Mouse (Mus musculus): ENCODE results near the gene Vps33b. TPM values are rescaled to one million over a fixed set of nuclear protein-coding genes. Genes with fewer than 3 reads are reported as not detected.

Gene Vps33b
- polyA plus RNA-seq, 1 experiment from 2014 or later: 15.1 TPM

DNA sequence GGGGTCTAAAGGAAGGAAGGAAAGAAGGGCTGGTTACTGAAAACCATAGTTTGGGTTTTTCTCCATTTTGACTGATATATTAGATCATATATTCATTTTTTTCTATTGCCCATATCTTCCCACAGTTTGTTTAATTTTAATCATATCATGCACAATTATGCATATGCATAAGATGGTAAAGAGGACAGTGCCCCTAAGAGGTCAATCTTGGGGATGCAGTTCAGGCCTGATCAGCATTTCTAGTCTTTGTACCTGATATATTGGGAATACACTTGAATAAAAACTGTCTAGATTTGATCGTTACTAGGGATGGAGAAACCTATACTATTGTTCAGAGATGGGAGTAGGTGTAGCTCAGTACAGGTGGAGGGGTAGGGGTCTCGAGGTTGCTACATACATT, 11.5 kb downstream of the Vps33b start:
- no peaks in the 10 kb centered on the region for H3K4me1 ChIP-seq (ENCODE audit: control insufficient read depth, insufficient read depth, low read length)
- no peak overlapping the region for H3K27ac ChIP-seq (ENCODE audit: low read depth, low read length)
- H3K4me2 ChIP-seq (ENCODE audit: low read depth): no peak overlapping the region
- no peaks in the 10 kb centered on the region for H3K9me3 ChIP-seq (ENCODE audit: control insufficient read depth, low read length)
- no peaks in the 10 kb centered on the region for H3K27me3 ChIP-seq (ENCODE audit: control insufficient read depth, insufficient read depth, low read length)
- WGBS: 86% methylated on average over 2 of the region's 2 CpGs
- DNase-seq (ENCODE audit: low spot score) (no peak), ATAC-seq (ENCODE audit: insufficient read depth, low FRiP score, low TSS enrichment) (no peak)
- no peak overlapping the region for H3K9ac ChIP-seq (ENCODE audit: low read length)
- peaks cover 11% of the 10 kb centered on the region for H3K36me3 ChIP-seq (ENCODE audit: control insufficient read depth, insufficient read depth, low read length)
- no peak overlapping the region for H3K4me3 ChIP-seq (ENCODE audit: low read depth, low read length)

DNA sequence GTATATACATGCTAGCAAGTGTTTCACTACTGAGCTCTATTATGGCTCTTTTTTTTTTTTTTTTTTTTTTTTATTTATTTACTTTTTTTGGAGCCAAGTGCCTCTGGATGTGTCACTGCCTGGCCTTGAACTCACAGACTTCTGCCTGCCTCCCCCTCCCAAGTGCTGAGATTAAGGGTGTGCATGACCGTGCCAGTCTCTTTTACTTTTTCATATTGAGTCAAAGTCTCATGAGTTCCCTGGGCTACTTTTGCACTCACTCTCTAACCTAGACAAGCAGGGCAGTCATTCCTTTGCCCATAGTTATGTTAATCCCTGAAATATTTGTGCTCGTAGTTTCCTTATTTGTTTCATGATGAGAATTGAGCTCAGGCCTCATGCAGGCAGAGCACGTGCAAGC, 12.2 kb downstream of the Vps33b start:
- Histone ChIP-seq H3K4me2 (ENCODE audit: low read depth) (no peak overlapping the region), H3K9me3 (ENCODE audit: control insufficient read depth, low read length) (no peaks in the 10 kb centered on the region), H3K4me1 (ENCODE audit: control insufficient read depth, insufficient read depth, low read length) (no peaks in the 10 kb centered on the region), H3K27ac (ENCODE audit: low read depth, low read length) (no peak overlapping the region), H3K27me3 (ENCODE audit: control insufficient read depth, insufficient read depth, low read length) (no peaks in the 10 kb centered on the region), H3K36me3 (ENCODE audit: control insufficient read depth, insufficient read depth, low read length) (peaks cover 6% of the 10 kb centered on the region), H3K4me3 (ENCODE audit: low read depth, low read length) (no peak overlapping the region), H3K9ac (ENCODE audit: low read length) (no peak overlapping the region)
- DNase-seq (ENCODE audit: low spot score) (no peak), ATAC-seq (ENCODE audit: insufficient read depth, low FRiP score, low TSS enrichment) (no peak)
- 89% methylated on average over 3 of the region's 3 CpGs for WGBS

DNA sequence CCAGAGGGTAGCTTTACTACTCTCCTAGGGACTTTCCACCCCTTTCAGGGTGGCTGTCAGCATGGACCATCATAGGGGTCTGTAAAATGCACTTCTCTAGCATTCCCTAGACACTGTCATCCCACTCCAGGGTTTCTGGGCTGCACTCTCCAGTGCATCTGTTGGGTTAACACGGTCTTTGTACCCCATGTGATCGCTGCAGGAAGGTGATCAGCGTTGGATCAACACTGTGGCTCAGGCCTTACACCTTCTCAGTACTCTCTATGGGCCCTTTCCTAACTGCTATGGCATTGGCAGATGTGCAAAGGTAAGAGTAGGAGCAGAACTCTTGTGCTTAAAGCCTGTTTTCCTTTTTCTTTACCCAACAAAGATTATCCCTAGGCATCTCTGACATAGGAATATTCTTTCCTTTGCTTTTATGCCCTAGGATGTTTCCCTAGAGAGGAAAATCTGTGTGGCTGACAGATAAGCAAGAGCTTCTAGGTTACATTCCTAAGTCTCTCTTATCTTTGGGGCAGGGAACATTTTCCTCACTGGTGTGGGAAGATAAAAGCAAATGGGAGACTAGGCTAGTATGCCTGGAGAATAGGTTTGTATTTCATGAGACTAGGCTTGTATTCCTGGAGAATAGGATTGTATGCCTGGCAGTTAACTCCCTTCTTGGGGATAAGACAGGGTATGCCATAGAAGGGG, 13.9 kb downstream of the Vps33b start:
- Histone ChIP-seq H3K4me1 (ENCODE audit: control insufficient read depth, insufficient read depth, low read length) (no peaks in the 10 kb centered on the region), H3K4me2 (ENCODE audit: low read depth) (no peak overlapping the region), H3K27me3 (ENCODE audit: control insufficient read depth, insufficient read depth, low read length) (no peaks in the 10 kb centered on the region), H3K4me3 (ENCODE audit: low read depth, low read length) (no peak overlapping the region), H3K36me3 (ENCODE audit: control insufficient read depth, insufficient read depth, low read length) (peaks cover 12% of the 10 kb centered on the region), H3K27ac (ENCODE audit: low read depth, low read length) (no peak overlapping the region), H3K9me3 (ENCODE audit: control insufficient read depth, low read length) (no peaks in the 10 kb centered on the region), H3K9ac (ENCODE audit: low read length) (no peak overlapping the region)
- 83% methylated on average over 3 of the region's 3 CpGs for WGBS
- no peak for ATAC-seq (ENCODE audit: insufficient read depth, low FRiP score, low TSS enrichment)
- no peak for DNase-seq (ENCODE audit: low spot score)

DNA sequence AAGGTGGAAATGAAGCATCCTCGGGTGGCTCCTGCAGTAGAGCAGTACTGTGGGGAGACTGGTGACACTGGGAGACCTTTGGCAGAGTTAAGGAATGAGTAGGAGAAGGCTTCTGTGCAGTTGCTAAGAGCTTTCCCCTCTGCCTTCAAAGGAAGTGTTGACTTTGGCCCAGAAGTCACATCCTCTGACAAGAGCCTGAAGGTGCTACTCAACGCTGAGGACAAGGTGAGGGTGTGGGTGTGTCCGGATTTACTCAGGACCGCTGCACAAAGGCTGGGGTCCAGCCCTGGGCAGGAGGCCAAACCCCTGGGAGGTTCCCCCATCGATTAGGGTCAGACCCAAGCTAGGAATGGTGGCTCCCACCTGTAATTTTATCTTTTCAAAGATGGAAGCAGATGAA, 14.9 kb downstream of the Vps33b start:
- Histone ChIP-seq H3K9me3 (ENCODE audit: control insufficient read depth, low read length) (no peaks in the 10 kb centered on the region), H3K9ac (ENCODE audit: low read length) (no peak overlapping the region), H3K4me1 (ENCODE audit: control insufficient read depth, insufficient read depth, low read length) (no peaks in the 10 kb centered on the region), H3K4me3 (ENCODE audit: low read depth, low read length) (no peak overlapping the region), H3K36me3 (ENCODE audit: control insufficient read depth, insufficient read depth, low read length) (peaks cover 12% of the 10 kb centered on the region), H3K27ac (ENCODE audit: low read depth, low read length) (no peak overlapping the region), H3K27me3 (ENCODE audit: control insufficient read depth, insufficient read depth, low read length) (no peaks in the 10 kb centered on the region), H3K4me2 (ENCODE audit: low read depth) (no peak overlapping the region)
- no peak for ATAC-seq (ENCODE audit: insufficient read depth, low FRiP score, low TSS enrichment)
- WGBS: 91% methylated on average over 5 of the region's 5 CpGs
- no peak for DNase-seq (ENCODE audit: low spot score)

DNA sequence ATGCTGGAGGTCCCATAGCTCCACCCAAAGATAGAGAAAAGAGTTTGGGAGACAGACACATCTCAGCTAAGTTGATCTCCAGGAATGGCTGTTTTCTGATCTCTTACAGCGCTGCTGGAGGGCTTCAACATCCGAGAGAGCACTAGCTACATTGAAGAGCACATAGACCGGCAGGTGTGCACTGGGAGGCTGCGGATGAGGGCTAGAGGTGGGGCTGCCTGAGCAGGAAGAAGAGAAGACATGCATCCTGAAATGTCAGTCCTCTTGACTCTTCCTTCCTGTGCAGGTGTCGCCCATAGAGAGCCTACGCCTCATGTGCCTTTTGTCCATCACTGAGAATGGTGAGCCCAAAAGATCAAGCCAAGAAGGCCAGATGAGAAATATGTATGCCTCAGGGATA, 16.3 kb downstream of the Vps33b start:
- no peak for DNase-seq (ENCODE audit: low spot score)
- ATAC-seq (ENCODE audit: insufficient read depth, low FRiP score, low TSS enrichment): no peak
- no peak overlapping the region for H3K9ac ChIP-seq (ENCODE audit: low read length)
- 91% methylated on average over 6 of the region's 6 CpGs for WGBS
- no peak overlapping the region for H3K27ac ChIP-seq (ENCODE audit: low read depth, low read length)
- no peaks in the 10 kb centered on the region for H3K9me3 ChIP-seq (ENCODE audit: control insufficient read depth, low read length)
- H3K4me2 ChIP-seq (ENCODE audit: low read depth): no peak overlapping the region
- H3K4me3 ChIP-seq (ENCODE audit: low read depth, low read length): no peak overlapping the region
- no peaks in the 10 kb centered on the region for H3K4me1 ChIP-seq (ENCODE audit: control insufficient read depth, insufficient read depth, low read length)
- peaks cover 12% of the 10 kb centered on the region for H3K36me3 ChIP-seq (ENCODE audit: control insufficient read depth, insufficient read depth, low read length)
- no peaks in the 10 kb centered on the region for H3K27me3 ChIP-seq (ENCODE audit: control insufficient read depth, insufficient read depth, low read length)

DNA sequence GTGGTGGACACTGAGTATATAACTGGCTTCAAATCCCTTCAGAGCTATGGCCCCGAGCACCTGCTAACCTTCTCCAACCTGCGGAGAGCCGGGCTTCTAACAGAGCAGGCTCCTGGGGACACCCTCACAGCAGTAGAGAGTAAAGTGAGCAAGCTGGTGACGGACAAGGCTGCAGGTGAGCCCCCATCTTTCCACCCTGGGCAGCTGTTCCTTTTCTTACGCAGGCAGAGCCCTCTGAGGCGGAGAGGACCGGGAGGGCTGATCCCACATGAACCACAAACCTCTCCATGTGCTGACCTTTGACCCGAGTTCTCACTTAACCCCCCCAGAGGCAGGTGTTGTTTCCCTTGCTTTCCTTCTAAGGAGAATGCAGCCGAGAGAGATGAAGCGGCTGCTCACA, 18.3 kb downstream of the Vps33b start:
- H3K4me2 ChIP-seq (ENCODE audit: low read depth): no peak overlapping the region
- WGBS: 82% methylated on average over 10 of the region's 10 CpGs
- H3K4me3 ChIP-seq (ENCODE audit: low read depth, low read length): no peak overlapping the region
- H3K27me3 ChIP-seq (ENCODE audit: control insufficient read depth, insufficient read depth, low read length): no peaks in the 10 kb centered on the region
- no peaks in the 10 kb centered on the region for H3K4me1 ChIP-seq (ENCODE audit: control insufficient read depth, insufficient read depth, low read length)
- peaks cover 12% of the 10 kb centered on the region for H3K36me3 ChIP-seq (ENCODE audit: control insufficient read depth, insufficient read depth, low read length)
- no peak for DNase-seq (ENCODE audit: low spot score)
- no peak for ATAC-seq (ENCODE audit: insufficient read depth, low FRiP score, low TSS enrichment)
- H3K9me3 ChIP-seq (ENCODE audit: control insufficient read depth, low read length): no peaks in the 10 kb centered on the region
- no peak overlapping the region for H3K9ac ChIP-seq (ENCODE audit: low read length)
- no peak overlapping the region for H3K27ac ChIP-seq (ENCODE audit: low read depth, low read length)

DNA sequence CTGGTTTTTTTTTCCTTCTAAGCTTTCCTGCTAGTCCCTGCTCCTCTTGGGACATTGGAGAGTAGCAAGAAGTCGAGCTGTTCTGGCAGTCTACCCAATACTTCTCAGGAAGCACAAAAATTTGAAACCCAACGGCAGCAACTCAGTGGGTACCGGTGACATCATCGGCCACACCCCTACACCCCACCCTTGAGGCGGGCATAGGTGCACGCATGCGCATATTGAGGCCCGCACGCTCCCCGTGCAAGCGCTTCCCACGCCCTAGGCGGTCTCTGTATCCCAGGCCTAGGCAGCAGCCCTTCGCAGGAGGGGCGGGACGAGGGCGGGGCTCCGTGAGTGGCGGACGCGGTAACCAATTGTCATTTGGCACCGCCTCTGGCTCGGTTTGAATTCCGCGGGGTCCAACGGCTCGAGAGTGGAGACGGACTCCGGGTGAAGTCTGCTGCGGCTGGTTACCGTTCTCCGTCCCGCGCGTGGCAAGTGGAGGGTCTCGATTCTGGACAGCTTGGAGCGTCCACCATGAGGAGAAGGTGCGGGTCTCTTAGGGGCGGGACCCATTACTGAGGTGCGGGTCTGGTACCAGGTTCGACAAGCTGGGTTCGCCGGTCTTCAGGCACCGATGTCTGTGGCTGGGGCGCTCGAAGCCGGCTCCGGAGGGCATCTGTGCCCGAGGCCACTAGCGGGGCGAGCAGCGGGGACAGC, 24.8 kb downstream of the Vps33b start, which contains the start of gene Prc1:
Gene Prc1 (plus strand): TSS at position 389 of the 702 bp plus-strand sequence.
- peak within 1 kb of the TSS; percentile 64 for H3K27ac ChIP-seq (ENCODE audit: low read depth, low read length)

DNA sequence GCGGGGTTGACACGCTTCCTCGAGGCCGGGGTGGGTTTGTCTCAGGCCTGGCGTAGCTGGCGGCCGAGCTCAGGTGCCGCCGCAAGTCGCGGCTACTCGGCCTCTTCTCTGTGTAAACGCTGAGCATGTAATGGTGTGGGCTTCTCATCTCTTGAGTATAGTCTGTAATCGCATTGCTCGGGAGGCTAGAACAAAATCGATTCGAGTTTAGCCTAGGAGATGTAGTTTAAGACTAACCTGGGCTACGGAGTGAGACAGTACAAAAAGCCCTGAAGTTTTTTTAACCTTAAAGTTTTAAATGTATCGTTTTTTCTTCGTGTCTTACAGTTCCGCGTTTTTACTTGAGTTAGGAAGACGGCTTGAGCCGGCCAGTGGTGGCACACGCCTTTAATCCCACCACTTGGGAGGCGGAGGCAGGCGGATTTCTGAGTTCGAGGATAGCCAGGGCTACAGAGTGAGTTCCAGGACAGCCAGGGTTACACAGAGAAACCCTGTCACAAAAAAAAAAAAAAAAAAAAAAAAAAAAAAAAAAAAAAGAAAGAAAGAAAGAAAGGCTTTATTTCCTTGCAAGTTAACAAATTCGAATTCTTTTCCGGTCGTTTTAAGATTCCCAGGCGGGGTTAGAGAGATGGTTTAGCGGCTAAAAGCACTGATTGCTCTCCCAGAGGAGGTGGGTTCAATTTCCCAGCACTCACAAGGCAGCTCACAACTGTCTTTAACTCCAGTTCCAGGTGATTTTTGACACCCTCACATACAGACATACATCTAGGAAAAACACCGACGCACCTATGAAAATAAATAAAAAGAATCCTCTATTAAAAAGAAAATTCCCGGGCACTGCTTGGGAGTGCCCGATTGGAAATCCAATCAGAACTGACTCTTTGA, 25.6 kb downstream of the Vps33b start:
- H3K4me2 ChIP-seq (ENCODE audit: low read depth): peak overlapping the region; percentile 67
- peak overlapping the region; percentile 80 for H3K9ac ChIP-seq (ENCODE audit: low read length)
- no peaks in the 10 kb centered on the region for H3K36me3 ChIP-seq (ENCODE audit: control insufficient read depth, insufficient read depth, low read length)
- H3K27ac ChIP-seq (ENCODE audit: low read depth, low read length): peak overlapping the region; percentile 64
- peaks cover 9% of the 10 kb centered on the region for H3K4me1 ChIP-seq (ENCODE audit: control insufficient read depth, insufficient read depth, low read length)
- 9% methylated on average over 37 of the region's 37 CpGs for WGBS
- no peaks in the 10 kb centered on the region for H3K9me3 ChIP-seq (ENCODE audit: control insufficient read depth, low read length)
- H3K27me3 ChIP-seq (ENCODE audit: control insufficient read depth, insufficient read depth, low read length): no peaks in the 10 kb centered on the region
- H3K4me3 ChIP-seq (ENCODE audit: low read depth, low read length): peak overlapping the region; percentile 90
- DNase-seq (ENCODE audit: low spot score) (peak; percentile 48), ATAC-seq (ENCODE audit: insufficient read depth, low FRiP score, low TSS enrichment) (peak; percentile 52)

More for the DNA sequence above, 24.8 kb downstream of the Vps33b start, which contains the start of gene Prc1:
- Histone ChIP-seq H3K36me3 (ENCODE audit: control insufficient read depth, insufficient read depth, low read length) (no peaks in the 10 kb centered on the region), H3K9ac (ENCODE audit: low read length) (peak within 1 kb of the TSS; percentile 80), H3K4me3 (ENCODE audit: low read depth, low read length) (peak within 1 kb of the TSS; percentile 90), H3K4me2 (ENCODE audit: low read depth) (peak within 1 kb of the TSS; percentile 67), H3K9me3 (ENCODE audit: control insufficient read depth, low read length) (no peaks in the 10 kb centered on the region), H3K4me1 (ENCODE audit: control insufficient read depth, insufficient read depth, low read length) (peaks cover 9% of the 10 kb centered on the region), H3K27me3 (ENCODE audit: control insufficient read depth, insufficient read depth, low read length) (no peaks in the 10 kb centered on the region)
- ATAC-seq (ENCODE audit: insufficient read depth, low FRiP score, low TSS enrichment) (peak; percentile 96), DNase-seq (ENCODE audit: low spot score) (peak; percentile 99)
- WGBS: under 1% methylated on average over 52 of the region's 52 CpGs

Measured in neural tube, embryonic 11.5 days (tissue).